Mouse (Mus musculus) MEL (cell line): ENCODE measurements around the gene Tbc1d5. TPM values are rescaled to one million over a fixed set of nuclear protein-coding genes. Genes with fewer than 3 reads are reported as not detected.
A peak's percentile ranks its signal among the peaks of the same experiment; 100 is the strongest.

Experiments used
- DNase-seq: peaks from one replicate; pipeline ENCODE4 v3.0.0; 2011; ENCODE audit warnings: low read depth, low spot score
- H3K27ac ChIP-seq: 2 replicates; pipeline ENCODE4 v1.5.1; 2012; ENCODE audit warnings: low read depth, mild to moderate bottlenecking, control low read depth, low read length, moderate library complexity; ENCODE audit not compliant: control insufficient read depth
- H3K27me3 ChIP-seq, 2 experiments: fragments of 150-350 bp in 1 of 2; sonication (generic) in 1 of 2; 2 replicates each; pipeline ENCODE4 v1.6.1; 2012; ENCODE audit warnings: low read length in 2 of 2, mild to moderate bottlenecking in 2 of 2, improper control_type of control experiment in 1 of 2, moderate library complexity in 1 of 2; ENCODE audit not compliant: insufficient read depth in 2 of 2, control insufficient read depth in 1 of 2
- H3K36me3 ChIP-seq, 2 experiments: 2 replicates each; pipeline ENCODE4 v1.6.1; 2012 to 2014; ENCODE audit warnings: low read length in 2 of 2, improper control_type of control experiment in 1 of 2, inconsistent platforms in 1 of 2, mild to moderate bottlenecking in 1 of 2; ENCODE audit not compliant: insufficient read depth in 2 of 2, control insufficient read depth in 1 of 2
- H3K4me1 ChIP-seq, 2 experiments: fragments of 150-350 bp in 1 of 2; sonication (generic) in 1 of 2; 2 replicates each; pipeline ENCODE4 v1.6.1; 2012; ENCODE audit warnings: low read length in 2 of 2, improper control_type of control experiment in 1 of 2, mild to moderate bottlenecking in 1 of 2; ENCODE audit not compliant: insufficient read depth in 2 of 2, control insufficient read depth in 1 of 2
- H3K4me3 ChIP-seq, 2 experiments: fragments of 150-350 bp in 1 of 2; sonication (generic) in 1 of 2; 2 replicates each; pipeline ENCODE4 v1.5.1; 2012; ENCODE audit warnings: low read depth in 2 of 2, low read length in 2 of 2, mild to moderate bottlenecking in 2 of 2, moderate library complexity in 2 of 2, control low read depth in 1 of 2, improper control_type of control experiment in 1 of 2; ENCODE audit not compliant: control insufficient read depth in 1 of 2, insufficient read depth in 1 of 2
- H3K79me2 ChIP-seq: 2 replicates; pipeline ENCODE4 v1.6.1; 2012; ENCODE audit warnings: mild to moderate bottlenecking, low read length, moderate library complexity; ENCODE audit not compliant: control insufficient read depth, poor library complexity, insufficient read depth
- H3K9ac ChIP-seq: 2 replicates; pipeline ENCODE4 v1.6.1; 2012; ENCODE audit warnings: low read depth, mild to moderate bottlenecking, control low read depth, low read length, moderate library complexity; ENCODE audit not compliant: control insufficient read depth, poor library complexity, severe bottlenecking
- H3K9me3 ChIP-seq: fragments of 150-350 bp; sonication (generic); replicated peaks from 2 replicates; pipeline ENCODE4 v1.6.1; 2012; ENCODE audit warnings: mild to moderate bottlenecking, low read length, improper control_type of control experiment, moderate library complexity; ENCODE audit not compliant: insufficient read depth
- BHLHE40 ChIP-seq: IDR thresholded peaks from 2 replicates; pipeline ENCODE4 v1.6.1; 2012; ENCODE audit warnings: low read depth, mild to moderate bottlenecking, inconsistent platforms, low read length, improper control_type of control experiment, borderline replicate concordance
- CHD2 ChIP-seq: IDR thresholded peaks from 2 replicates; pipeline ENCODE4 v1.6.1; 2011; ENCODE audit warnings: low read length, improper control_type of control experiment
- ELF1 ChIP-seq: IDR thresholded peaks from 2 replicates; pipeline ENCODE4 v1.6.1; 2014; ENCODE audit warnings: low read depth, mild to moderate bottlenecking, inconsistent platforms, low read length, improper control_type of control experiment, moderate library complexity
- EP300 ChIP-seq, 2 experiments: IDR thresholded peaks; 2 replicates each; pipeline ENCODE4 v1.6.1; 2011; ENCODE audit warnings: improper control_type of control experiment in 2 of 2, low read length in 2 of 2, low read depth in 1 of 2, mild to moderate bottlenecking in 1 of 2
- GABPA ChIP-seq: IDR thresholded peaks from 2 replicates; pipeline ENCODE4 v1.6.1; 2012; ENCODE audit warnings: low read depth, mild to moderate bottlenecking, inconsistent platforms, low read length, improper control_type of control experiment, moderate library complexity
- GATA1 ChIP-seq: IDR thresholded peaks from 2 replicates; pipeline ENCODE4 v1.6.1; 2011; ENCODE audit warnings: low read depth, low read length, improper control_type of control experiment
- HCFC1 ChIP-seq: IDR thresholded peaks from 2 replicates; pipeline ENCODE4 v1.6.1; 2012; ENCODE audit warnings: low read depth, mild to moderate bottlenecking, inconsistent platforms, low read length, improper control_type of control experiment, moderate library complexity
- JUND ChIP-seq: IDR thresholded peaks from 2 replicates; pipeline ENCODE4 v1.6.1; 2011; ENCODE audit warnings: low read depth, mild to moderate bottlenecking, improper control_type of control experiment, low read length
- KAT2A ChIP-seq: conservative IDR thresholded peaks from 2 replicates; pipeline ENCODE4 v1.6.1; 2012; ENCODE audit warnings: low read depth, low read length, improper control_type of control experiment, inconsistent platforms
- MAFK ChIP-seq: IDR thresholded peaks from 2 replicates; pipeline ENCODE4 v1.6.1; 2011; ENCODE audit warnings: low read depth, mild to moderate bottlenecking, low read length, improper control_type of control experiment, borderline replicate concordance
- MAX ChIP-seq: IDR thresholded peaks from 2 replicates; pipeline ENCODE4 v1.6.1; 2011; ENCODE audit warnings: low read length, improper control_type of control experiment
- MAZ ChIP-seq: IDR thresholded peaks from 2 replicates; pipeline ENCODE4 v1.6.1; 2012; ENCODE audit warnings: low read depth, mild to moderate bottlenecking, inconsistent platforms, low read length, improper control_type of control experiment
- MEF2A ChIP-seq: IDR thresholded peaks from 2 replicates; pipeline ENCODE4 v1.6.1; 2014; ENCODE audit warnings: low read depth, mild to moderate bottlenecking, inconsistent platforms, low read length, improper control_type of control experiment; ENCODE audit not compliant: poor library complexity, insufficient replicate concordance, severe bottlenecking; ENCODE audit errors: extremely low read depth
- MXI1 ChIP-seq: IDR thresholded peaks from 2 replicates; pipeline ENCODE4 v1.6.1; 2011; ENCODE audit warnings: mild to moderate bottlenecking, low read depth, low read length, improper control_type of control experiment
- MYB ChIP-seq: IDR thresholded peaks from 2 replicates; pipeline ENCODE4 v1.6.1; 2011; ENCODE audit warnings: mild to moderate bottlenecking, low read depth, low read length, improper control_type of control experiment
- MYC ChIP-seq: IDR thresholded peaks from 2 replicates; pipeline ENCODE4 v1.6.1; 2011; ENCODE audit warnings: low read depth, mild to moderate bottlenecking, low read length, improper control_type of control experiment, moderate library complexity
- NELFE ChIP-seq: IDR thresholded peaks from 2 replicates; pipeline ENCODE4 v1.6.1; 2011; ENCODE audit warnings: low read depth, low read length, improper control_type of control experiment
- NRF1 ChIP-seq: IDR thresholded peaks from 2 replicates; pipeline ENCODE4 v1.6.1; 2014; ENCODE audit warnings: low read depth, mild to moderate bottlenecking, inconsistent platforms, low read length, improper control_type of control experiment, moderate library complexity; ENCODE audit not compliant: poor library complexity, insufficient read depth, severe bottlenecking
- POLR2A ChIP-seq, 2 experiments: IDR thresholded peaks; 2 replicates each; pipeline ENCODE4 v1.6.1; 2011 to 2012; ENCODE audit warnings: low read length in 2 of 2, mild to moderate bottlenecking in 2 of 2, control low read depth in 1 of 2, improper control_type of control experiment in 1 of 2, low read depth in 1 of 2, moderate library complexity in 1 of 2; ENCODE audit not compliant: control insufficient read depth in 1 of 2, insufficient read depth in 1 of 2, poor library complexity in 1 of 2
- POLR2AphosphoS2 ChIP-seq: IDR thresholded peaks from 2 replicates; pipeline ENCODE4 v1.6.1; 2011; ENCODE audit warnings: low read length, improper control_type of control experiment
- POLR2AphosphoS5 ChIP-seq: IDR thresholded peaks from 2 replicates; pipeline ENCODE4 v1.6.1; 2012; ENCODE audit warnings: low read depth, borderline replicate concordance, mild to moderate bottlenecking, inconsistent platforms, low read length, moderate library complexity, mixed read lengths
- RCOR1 ChIP-seq: IDR thresholded peaks from 2 replicates; pipeline ENCODE4 v1.6.1; 2012; ENCODE audit warnings: low read depth, mild to moderate bottlenecking, inconsistent platforms, low read length, improper control_type of control experiment
- SMC3 ChIP-seq: IDR thresholded peaks from 2 replicates; pipeline ENCODE4 v1.6.1; 2011; ENCODE audit warnings: low read depth, low read length, improper control_type of control experiment
- TBP ChIP-seq: IDR thresholded peaks from 2 replicates; pipeline ENCODE4 v1.8.0; 2011; ENCODE audit warnings: low read depth, low read length, improper control_type of control experiment
- TCF12 ChIP-seq: IDR thresholded peaks from 2 replicates; pipeline ENCODE4 v1.6.1; 2014; ENCODE audit warnings: low read depth, mild to moderate bottlenecking, inconsistent platforms, low read length, improper control_type of control experiment, moderate library complexity
- UBTF ChIP-seq: IDR thresholded peaks from 2 replicates; pipeline ENCODE4 v1.6.1; 2012; ENCODE audit warnings: low read depth, mild to moderate bottlenecking, inconsistent platforms, low read length, improper control_type of control experiment, moderate library complexity, borderline replicate concordance; ENCODE audit not compliant: insufficient read depth
- USF1 ChIP-seq: IDR thresholded peaks from 2 replicates; pipeline ENCODE4 v1.6.1; 2014; ENCODE audit warnings: low read depth, mild to moderate bottlenecking, inconsistent platforms, low read length, improper control_type of control experiment, moderate library complexity
- USF2 ChIP-seq, 2 experiments: IDR thresholded peaks; 2 replicates each; pipeline ENCODE4 v1.6.1; 2011 to 2012; ENCODE audit warnings: improper control_type of control experiment in 2 of 2, low read length in 2 of 2, borderline replicate concordance in 1 of 2, inconsistent platforms in 1 of 2, low read depth in 1 of 2, mild to moderate bottlenecking in 1 of 2; ENCODE audit not compliant: insufficient read depth in 1 of 2
- ZC3H11A ChIP-seq: IDR thresholded peaks from 2 replicates; pipeline ENCODE4 v1.6.1; 2012; ENCODE audit warnings: low read depth, mild to moderate bottlenecking, inconsistent platforms, low read length, improper control_type of control experiment
- ZKSCAN1 ChIP-seq: IDR thresholded peaks from 2 replicates; pipeline ENCODE4 v1.6.1; 2012; ENCODE audit warnings: low read depth, mild to moderate bottlenecking, inconsistent platforms, low read length, improper control_type of control experiment, moderate library complexity
- ZMIZ1 ChIP-seq: IDR thresholded peaks from 2 replicates; pipeline ENCODE4 v1.6.1; 2012; ENCODE audit warnings: low read depth, mild to moderate bottlenecking, inconsistent platforms, low read length, improper control_type of control experiment, moderate library complexity
- ZNF384 ChIP-seq: IDR thresholded peaks from 2 replicates; pipeline ENCODE4 v1.6.1; 2012; ENCODE audit warnings: low read depth, mild to moderate bottlenecking, inconsistent platforms, low read length, improper control_type of control experiment
- polyA plus RNA-seq, 2 experiments: library from polyadenylated mRNA; stranded (reverse) in 1 of 2; unstranded in 1 of 2; fragments of >175 nt in 1 of 2; fragments of >200 nt in 1 of 2; gene quantifications; 2 replicates each; pipeline versions ENCODE4 v1.2.1 to v1.2.4; 2012; ENCODE audit warnings: low replicate concordance in 2 of 2, low read depth in 1 of 2; ENCODE audit not compliant: insufficient read length in 2 of 2, insufficient read depth in 1 of 2, missing spikeins in 1 of 2
- total RNA-seq: library from RNA; depleted of rRNA; stranded (reverse); fragments of 300-350 nt; gene quantifications from 2 replicates; pipeline ENCODE4 v1.2.3, GENCODE M21; 2012; rRNA removed

Tbc1d5 gene
- total RNA-seq (5.1 and 5.4 TPM in 2 replicates), polyA plus RNA-seq (100 to 1,000 TPM in 1 of 2 experiments, 1 to 10 TPM in 1; 8.2 to 116 TPM)

DNA sequence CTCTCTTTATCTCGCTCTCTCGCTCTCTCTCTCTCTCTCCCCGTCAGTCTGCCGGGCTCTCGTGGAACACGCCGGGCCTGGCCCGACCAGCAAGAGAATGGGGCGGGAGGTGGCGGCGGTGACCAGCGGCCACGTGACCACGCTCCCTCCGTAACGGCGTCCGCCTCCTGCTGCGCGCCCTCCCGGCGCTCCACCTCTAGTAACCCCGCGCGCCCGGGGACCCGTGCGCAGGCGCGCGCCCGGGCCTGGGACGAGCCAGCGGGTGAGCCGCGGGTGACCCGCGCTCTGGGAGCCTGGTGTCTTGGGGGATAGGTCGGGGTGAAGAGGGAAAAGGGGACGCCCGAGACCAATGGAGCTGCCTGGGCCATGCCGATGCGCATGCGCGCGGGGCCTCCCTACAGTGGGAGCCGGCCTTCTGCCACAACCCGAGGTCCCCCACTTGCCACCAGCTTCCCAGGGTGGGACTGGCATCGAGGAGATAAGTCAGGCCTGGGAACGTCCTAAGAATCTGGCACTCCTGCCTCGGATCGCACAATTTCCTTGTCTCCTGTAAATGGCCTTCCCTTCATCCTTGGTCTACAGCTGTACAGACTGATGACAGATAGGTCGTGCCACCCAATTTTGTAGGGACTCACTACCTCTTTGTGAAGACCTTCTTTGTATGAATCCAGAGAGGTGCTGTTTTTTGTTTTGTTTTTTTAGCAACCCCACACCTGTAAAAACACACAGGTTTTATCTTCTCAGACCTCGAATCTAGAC, at the start of gene Tbc1d5:
TSS of gene Tbc1d5 (minus strand) at position 158 of the 759 bp plus-strand sequence.
- TF ChIP-seq MYC = no peak
- peak; percentile 50; the same call in 1 of the 2 replicates for TF ChIP-seq MXI1
- TF ChIP-seq RCOR1 = no peak
- TF ChIP-seq MYB = peak; percentile 44; the same call in 1 of the 2 replicates
- TF ChIP-seq GATA1 = no peak
- peak; percentile 7; the same call in 1 of the 2 replicates for TF ChIP-seq POLR2AphosphoS5
- peak; percentile 88 for TF ChIP-seq NRF1
- TF ChIP-seq SMC3 = no peak
- no peak for TF ChIP-seq ZC3H11A
- peak in 1 of 2 experiments; percentile 84; a peak in 3 of 4 replicates for TF ChIP-seq USF2 (IDR thresholded peaks at IDR 0.05; ENCODE audit: borderline replicate concordance in 1 of 2, insufficient read depth in 1 of 2, low read depth in 1 of 2, low read length in 2 of 2)
- TF ChIP-seq UBTF = no peak
- TF ChIP-seq POLR2A (IDR thresholded peaks at IDR 0.05; ENCODE audit: control insufficient read depth in 1 of 2, insufficient read depth in 1 of 2, low read depth in 1 of 2, low read length in 2 of 2, poor library complexity in 1 of 2) = peak; percentile 64 to 89; a peak in 2 of 4 replicates
- TF ChIP-seq TCF12 = peak; percentile 60; the same call in 1 of the 2 replicates
- TF ChIP-seq EP300 (IDR thresholded peaks at IDR 0.05; ENCODE audit: low read depth in 1 of 2, low read length in 2 of 2) = peak in 1 of 2 experiments; percentile 53; a peak in 2 of 4 replicates
- TF ChIP-seq ZMIZ1 = no peak; the same call in 1 of the 2 replicates
- TF ChIP-seq JUND = no peak
- peak; percentile 61; the same call in 1 of the 2 replicates for TF ChIP-seq HCFC1
- TF ChIP-seq ZNF384 = no peak
- TF ChIP-seq MAX = peak; percentile 87
- no peak for TF ChIP-seq CHD2
- TF ChIP-seq MAFK = no peak
- peak; percentile 87 for TF ChIP-seq POLR2AphosphoS2
- no peak for TF ChIP-seq MEF2A
- no peak for TF ChIP-seq GABPA
- no peak; the same call in 1 of the 2 replicates for TF ChIP-seq KAT2A
- TF ChIP-seq ELF1 = no peak
- TF ChIP-seq BHLHE40 = peak; percentile 79
- TF ChIP-seq NELFE = peak; percentile 78
- peak; percentile 98 for TF ChIP-seq USF1
- no peak for TF ChIP-seq MAZ
- no peak for TF ChIP-seq ZKSCAN1
- 0 out of 2 replicates have a peak, but pooled peaks have one; percentile 27 for TF ChIP-seq TBP
- Histone ChIP-seq H3K9me3 (no peaks in the 10 kb centered on the region), H3K27ac (peak within 1 kb of the TSS; percentile 94), H3K4me1 (peaks cover 8 to 11% of the 10 kb centered on the region in 2 experiments), H3K27me3 (no peaks in the 10 kb centered on the region), H3K36me3 (peaks cover 0 to 23% of the 10 kb centered on the region in 2 experiments; a peak in 2 of 4 replicates), H3K9ac (peak within 1 kb of the TSS; percentile 95), H3K4me3 (peak within 1 kb of the TSS; percentile 86 to 95), H3K79me2 (peaks cover 19% of the 10 kb centered on the region)
- peak; percentile 90 for DNase-seq
